Mouse (Mus musculus): ENCODE data around the gene Rab40c. TPM values are rescaled to one million over a fixed set of nuclear protein-coding genes. Genes with fewer than 3 reads are reported as not detected.

The Rab40c gene
- total RNA-seq (2017), result 6.5 and 7.8 TPM in 2 replicates

DNA sequence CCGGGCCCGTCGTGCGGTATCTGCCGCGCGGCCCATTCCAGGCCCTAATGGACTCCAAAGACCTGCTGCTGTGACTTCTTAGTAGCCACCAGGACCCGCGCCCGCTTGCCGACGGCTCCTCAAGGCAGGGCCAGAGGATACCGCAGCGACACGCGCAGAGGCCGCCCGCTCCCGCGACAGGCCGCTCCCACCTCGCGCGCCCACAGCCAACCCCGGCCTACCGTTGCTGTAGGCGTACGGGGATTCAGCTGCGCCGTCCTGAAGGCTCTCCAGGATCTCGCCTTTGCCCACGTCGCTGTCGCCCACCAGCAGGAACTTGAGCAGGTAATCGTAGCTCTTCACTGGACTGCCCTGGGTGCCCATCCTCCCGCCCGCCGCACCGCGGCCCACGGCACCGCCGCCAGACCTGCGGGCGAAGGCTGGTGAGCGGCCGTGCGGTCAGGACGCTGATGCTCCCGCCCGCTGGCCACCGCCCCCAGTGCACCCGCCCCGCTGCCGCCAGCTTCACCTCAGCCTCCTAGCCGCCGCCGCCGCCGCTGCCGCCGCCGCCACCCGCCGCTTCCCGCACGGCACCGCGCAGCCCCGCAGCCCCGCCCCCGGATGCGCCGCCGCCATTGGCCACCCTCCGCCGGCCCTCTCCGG, at the start of gene Rab40c:
Gene Rab40c (minus strand): TSS at position 584 of the 642 bp plus-strand sequence.
- ATAC-seq (ENCODE audit: extremely low read depth, insufficient number of reproducible peaks, low FRiP score, poor library complexity, severe bottlenecking), result no peak

GRCm38 (mm10) chr17:25968176-25968575, 48.6 kb upstream of the Rab40c start:
- no peak for ATAC-seq (ENCODE audit: extremely low read depth, insufficient number of reproducible peaks, low FRiP score, poor library complexity, severe bottlenecking)

DNA sequence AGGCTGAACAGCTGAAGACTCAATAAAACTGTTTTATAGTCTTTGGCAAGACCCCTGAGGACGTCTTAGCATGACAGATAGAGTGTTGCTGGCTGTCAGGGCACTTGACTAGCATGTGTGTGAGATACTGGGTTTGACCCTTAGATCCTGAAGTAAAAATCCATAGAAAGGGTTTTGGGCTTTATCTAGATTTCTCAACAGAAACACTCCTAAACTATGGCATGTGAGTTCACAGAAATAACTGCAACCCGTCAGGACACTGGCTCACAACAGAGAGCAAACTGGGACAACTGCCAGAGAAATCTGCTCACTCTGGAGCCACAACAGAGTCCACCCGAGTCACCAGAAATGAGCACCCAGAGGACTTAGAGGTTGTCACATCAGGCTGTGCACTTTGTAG, 48.1 kb upstream of the Rab40c start:
- no peak for ATAC-seq (ENCODE audit: extremely low read depth, insufficient number of reproducible peaks, low FRiP score, poor library complexity, severe bottlenecking)

- ATAC-seq (ENCODE audit: extremely low read depth, insufficient number of reproducible peaks, low FRiP score, poor library complexity, severe bottlenecking), result no peak
These were observed 44.7 kb upstream of the Rab40c start for GRCm38 (mm10) chr17:25964271-25964670.

- no peak for ATAC-seq (ENCODE audit: extremely low read depth, insufficient number of reproducible peaks, low FRiP score, poor library complexity, severe bottlenecking)
These were observed 42.9 kb upstream of the Rab40c start for GRCm38 (mm10) chr17:25962413-25962905.

DNA sequence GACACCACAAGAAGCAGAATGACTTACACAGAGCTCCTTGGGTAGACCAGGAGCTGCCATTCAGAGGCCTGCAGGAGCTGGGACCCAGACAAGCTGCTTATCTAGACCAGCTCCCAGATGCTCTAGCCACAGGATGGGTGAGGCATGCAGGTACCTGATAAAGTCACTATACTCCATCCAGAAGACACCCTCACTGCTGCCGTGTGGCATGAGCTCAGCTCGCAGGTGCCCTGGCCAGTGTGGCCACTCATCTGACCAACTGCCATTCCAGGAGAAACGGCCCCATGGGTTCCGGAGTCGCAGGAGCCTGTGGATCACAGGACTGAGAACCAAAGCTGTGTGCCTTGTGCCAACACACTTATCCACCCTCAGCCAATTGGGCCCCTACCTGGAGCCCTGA, 42.0 kb upstream of the Rab40c start:
- no peak for ATAC-seq (ENCODE audit: extremely low read depth, insufficient number of reproducible peaks, low FRiP score, poor library complexity, severe bottlenecking)

DNA sequence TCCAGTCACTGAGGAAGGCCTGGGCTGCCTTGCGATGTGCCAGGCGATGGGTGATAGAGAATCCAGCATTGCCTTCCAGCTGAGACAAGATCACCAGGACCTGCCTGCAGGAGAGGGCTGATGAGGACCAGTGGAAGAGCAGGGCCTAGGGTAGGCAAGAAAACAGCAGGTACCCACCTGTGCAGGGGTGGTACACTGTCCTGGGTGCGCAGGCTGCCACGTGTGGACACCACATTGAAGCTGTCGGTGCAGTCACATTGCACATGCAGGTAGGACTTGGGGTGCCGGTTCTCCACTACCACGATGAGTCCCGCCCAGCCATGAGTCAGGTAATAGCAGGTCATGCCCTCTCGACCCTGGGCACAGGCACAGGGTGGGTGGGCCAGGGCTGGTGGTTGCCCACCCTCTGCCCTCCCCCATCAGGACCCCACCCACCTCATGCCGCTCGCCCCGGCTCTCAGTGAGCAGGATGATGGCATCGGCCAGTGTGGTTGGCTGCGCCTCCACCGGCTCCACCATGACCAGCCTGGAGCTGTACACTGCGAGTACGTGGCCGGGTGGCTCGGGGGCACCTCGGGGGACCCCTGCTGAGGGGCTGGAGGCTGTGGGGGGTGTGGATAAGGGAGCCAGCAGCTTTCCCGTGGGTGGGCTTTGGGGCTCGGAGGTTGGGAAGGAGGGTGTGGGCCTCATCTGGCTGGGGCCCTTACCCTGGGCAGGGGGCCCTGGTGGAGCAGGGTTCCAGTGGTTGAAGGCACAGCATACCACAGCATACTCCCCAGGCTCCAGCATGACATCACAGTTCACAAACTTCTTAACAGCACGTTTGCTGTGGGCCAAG, 40.3 kb upstream of the Rab40c start:
- ATAC-seq (ENCODE audit: extremely low read depth, insufficient number of reproducible peaks, low FRiP score, poor library complexity, severe bottlenecking), result no peak

DNA sequence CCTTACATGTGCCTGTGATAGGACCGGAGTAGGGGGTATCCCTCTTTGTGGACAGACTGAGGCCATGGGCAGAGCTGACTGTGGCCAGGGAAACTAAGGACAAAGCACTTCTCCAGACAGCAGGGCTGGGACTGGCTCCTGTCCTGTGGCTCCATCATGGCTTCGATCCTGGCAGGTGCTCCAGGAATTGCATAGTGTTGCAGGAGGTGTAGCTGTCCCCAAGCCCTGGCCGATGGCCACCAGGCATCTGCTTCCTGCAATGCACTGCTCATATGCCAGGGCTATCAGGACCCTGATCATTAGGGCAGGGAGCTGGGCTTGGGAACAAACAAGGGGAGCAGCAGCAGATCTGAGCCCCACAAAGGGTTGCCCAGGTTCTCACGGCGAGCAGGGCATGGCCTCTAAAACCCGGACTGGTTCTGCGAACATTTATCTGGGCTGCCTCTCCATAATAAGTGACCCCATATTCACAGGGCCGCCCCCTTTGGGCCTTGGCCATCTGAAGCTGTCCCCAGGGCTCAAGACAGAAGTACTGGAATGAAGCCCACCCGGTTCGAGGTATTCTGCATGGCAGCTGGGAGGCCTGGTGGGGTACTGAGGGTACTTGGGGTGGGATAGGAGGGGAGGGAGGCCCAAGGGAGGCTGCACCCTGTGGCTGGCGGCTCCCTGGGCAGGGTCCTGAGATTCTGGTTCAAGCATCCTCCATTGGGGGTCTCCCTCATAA, 39.4 kb upstream of the Rab40c start:
- no peak for ATAC-seq (ENCODE audit: extremely low read depth, insufficient number of reproducible peaks, low FRiP score, poor library complexity, severe bottlenecking)

- ATAC-seq (ENCODE audit: extremely low read depth, insufficient number of reproducible peaks, low FRiP score, poor library complexity, severe bottlenecking), result no peak
These were observed 38.1 kb upstream of the Rab40c start for GRCm38 (mm10) chr17:25957586-25958051.

DNA sequence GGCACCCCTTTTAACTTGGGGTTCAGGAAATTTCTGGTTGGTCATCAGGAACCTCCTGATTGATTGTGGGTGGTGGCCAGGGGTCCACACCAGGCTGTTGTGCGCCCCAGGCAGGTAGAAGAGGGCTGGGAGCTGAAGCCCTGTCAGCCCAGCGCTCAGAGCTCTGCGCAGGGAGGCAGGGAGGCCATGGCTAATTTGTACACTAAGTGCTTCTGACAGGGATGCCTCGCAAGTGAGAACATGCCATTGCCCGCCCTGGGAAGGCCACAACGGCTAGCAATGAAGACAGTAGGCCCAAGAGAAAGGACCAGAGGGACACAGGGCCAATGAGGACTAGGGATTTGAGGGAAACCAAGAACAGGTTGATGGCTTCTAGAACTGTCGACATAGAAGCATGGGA, 37.1 kb upstream of the Rab40c start:
- ATAC-seq (ENCODE audit: extremely low read depth, insufficient number of reproducible peaks, low FRiP score, poor library complexity, severe bottlenecking), result no peak

DNA sequence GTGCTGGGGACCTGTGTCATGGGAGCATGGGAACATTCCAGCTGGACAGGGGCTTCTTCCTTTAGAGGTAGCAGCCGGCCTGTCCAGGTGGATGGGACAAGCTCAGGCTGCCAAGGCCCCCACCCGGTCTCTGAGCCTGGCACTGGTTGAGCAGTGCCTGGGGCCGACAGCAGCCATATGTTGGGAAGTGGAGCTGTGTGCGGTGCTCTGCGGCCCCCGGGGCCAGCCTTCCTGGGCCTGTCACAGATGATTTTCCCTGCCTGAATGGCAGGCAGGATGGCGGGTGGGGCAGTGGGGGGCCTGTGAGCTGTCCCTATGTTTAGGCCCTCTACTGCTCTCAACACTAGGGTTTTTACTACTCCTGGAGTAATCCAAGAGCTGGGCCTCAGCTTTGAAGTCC, 36.7 kb upstream of the Rab40c start:
- ATAC-seq (ENCODE audit: extremely low read depth, insufficient number of reproducible peaks, low FRiP score, poor library complexity, severe bottlenecking), result no peak

GRCm38 (mm10) chr17:25955736-25956135, 36.2 kb upstream of the Rab40c start:
- ATAC-seq (ENCODE audit: extremely low read depth, insufficient number of reproducible peaks, low FRiP score, poor library complexity, severe bottlenecking), result no peak

- no peak for ATAC-seq (ENCODE audit: extremely low read depth, insufficient number of reproducible peaks, low FRiP score, poor library complexity, severe bottlenecking)
These were observed 35.1 kb upstream of the Rab40c start for GRCm38 (mm10) chr17:25954671-25955070.

DNA sequence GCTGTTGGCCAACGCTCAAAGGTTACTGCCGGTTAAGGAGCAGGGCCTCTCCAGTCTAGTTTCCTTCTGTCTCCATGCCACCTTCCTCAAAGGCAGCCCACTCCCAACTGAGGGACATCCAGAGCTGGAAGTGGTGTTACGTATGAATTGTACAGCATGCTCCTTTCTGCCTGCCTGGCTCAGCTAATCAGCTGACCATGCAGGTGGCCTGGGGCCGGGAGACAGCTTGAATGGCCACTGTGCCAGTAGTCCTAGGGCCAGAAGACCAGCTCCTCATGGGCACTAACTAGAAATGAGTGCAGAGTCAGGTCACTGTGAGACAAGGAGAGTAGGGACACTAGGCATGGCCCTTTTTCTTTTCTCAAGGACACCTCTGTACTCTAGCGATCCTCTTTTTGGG, 33.6 kb upstream of the Rab40c start:
- ATAC-seq (ENCODE audit: extremely low read depth, insufficient number of reproducible peaks, low FRiP score, poor library complexity, severe bottlenecking), result no peak

GRCm38 (mm10) chr17:25951803-25952623, 32.5 kb upstream of the Rab40c start, which contains the start of gene A930017K11Rik:
TSS of gene A930017K11Rik (minus strand) at chr17:25952565.
- ATAC-seq (ENCODE audit: extremely low read depth, insufficient number of reproducible peaks, low FRiP score, poor library complexity, severe bottlenecking), result no peak

DNA sequence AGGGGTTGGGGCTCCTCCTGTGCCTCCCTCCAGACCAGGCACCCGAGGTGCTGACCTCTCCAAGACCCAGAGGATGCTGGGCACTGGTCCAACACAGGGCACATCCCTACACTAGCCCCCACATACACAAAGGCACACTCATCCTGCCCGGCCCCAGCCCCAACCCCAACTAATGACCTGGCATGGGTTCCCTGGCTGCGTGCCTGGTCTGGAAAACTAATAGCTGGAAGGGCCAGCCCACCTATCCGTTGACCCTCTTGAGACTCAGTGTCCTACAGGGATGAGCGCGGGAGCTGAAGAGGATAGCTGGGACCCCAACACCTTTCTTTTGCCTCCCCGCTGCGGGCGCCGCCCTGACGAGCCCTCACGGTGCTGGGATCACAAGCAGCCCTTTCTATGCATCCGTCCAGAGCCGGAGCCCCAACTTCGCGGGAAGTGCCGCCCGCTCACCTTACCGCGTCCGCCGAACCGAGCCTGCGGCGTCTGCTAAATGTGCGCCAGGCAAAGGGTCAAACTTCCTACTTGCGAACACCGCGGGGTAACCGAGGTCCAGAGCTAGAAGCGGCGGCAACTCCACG, 31.8 kb upstream of the Rab40c start:
- ATAC-seq (ENCODE audit: extremely low read depth, insufficient number of reproducible peaks, low FRiP score, poor library complexity, severe bottlenecking), result no peak

- ATAC-seq (ENCODE audit: extremely low read depth, insufficient number of reproducible peaks, low FRiP score, poor library complexity, severe bottlenecking), result no peak
These were observed 31.2 kb upstream of the Rab40c start for GRCm38 (mm10) chr17:25950706-25951105.

DNA sequence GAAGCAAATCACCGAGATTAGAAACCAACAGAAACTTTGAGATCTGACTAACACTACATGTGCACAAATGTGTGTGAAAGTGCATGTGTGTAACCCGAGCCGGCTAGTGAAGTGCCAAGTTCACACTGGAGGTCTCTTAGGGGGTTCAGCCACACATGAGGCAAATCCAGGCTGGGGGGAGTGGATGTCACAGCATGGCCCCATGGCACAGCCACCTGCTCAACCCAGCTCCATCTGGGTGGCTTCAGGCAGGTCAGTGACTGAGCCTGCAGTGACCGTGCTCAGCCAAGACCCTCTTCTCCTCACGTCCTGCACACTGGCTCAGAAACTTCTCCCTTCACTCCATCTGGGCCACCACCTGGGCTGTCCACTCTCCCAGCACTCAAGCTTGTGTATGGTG, 30.5 kb upstream of the Rab40c start:
- ATAC-seq (ENCODE audit: extremely low read depth, insufficient number of reproducible peaks, low FRiP score, poor library complexity, severe bottlenecking), result no peak
